Mouse (Mus musculus) liver, embryonic 14.5 days (tissue): Measurements from ENCODE around the gene Treml2.

Experiments
- CTCF ChIP-seq: IDR thresholded peaks from 2 replicates; pipeline ENCODE4 v1.5.1; 2016; ENCODE audit warnings: antibody characterized with exemption, low read depth, control low read depth
- EP300 ChIP-seq: IDR thresholded peaks from 2 replicates; pipeline ENCODE4 v1.6.1; 2016; ENCODE audit warnings: antibody characterized with exemption, low read depth

- TF ChIP-seq CTCF (no peak), EP300 (no peak)
Measured at GRCm38 (mm10) chr17:48357892-48358291, 58.6 kb downstream of the Treml2 start.
